18 mouse cellular contexts compared by ENCODE assay signal in genomic region chr2:178989784-178990183, GRCm38 (mm10).
DNase-seq lines count a peak whose midpoint lies in the region; ATAC-seq and TF ChIP-seq lines count a peak whose summit lies in the region.
"Had no signal": no experiment of that assay in that cellular context is flagged by ENCODE, and none has a peak within 500 bp of the region (broad histone marks: within the 10 kb centered on the region; RNA-seq: fewer than 3 reads in every experiment).

No protein-coding gene starts in this region.

- no peaks in the 10 kb centered on the region for H3K27me3 ChIP-seq in hindbrain, embryonic 10.5 days (ENCODE audit: insufficient read depth, poor library complexity, severe bottlenecking)
- H3K27me3 ChIP-seq in hindbrain, embryonic 11.5 days (ENCODE audit: control insufficient read depth, insufficient read depth, low read length): no peaks in the 10 kb centered on the region; the same call in 1 of the 2 replicates
- H3K27me3 ChIP-seq: embryonic facial prominence, embryonic 12.5 days; forebrain, embryonic 15.5 days; liver, embryonic 13.5 days; neural tube, embryonic 12.5 days; stomach, embryonic 15.5 days had no signal

- no peak for ATAC-seq in hindbrain, embryonic 11.5 days (ENCODE audit: low FRiP score)
- ATAC-seq: activated CD4-positive, CD25-positive, alpha-beta regulatory T cell, adult 4 months; forebrain, embryonic 15.5 days had no signal

- intact Hi-C loops in left cerebral cortex, adult 2 months (cut with DNase I): no loop called here
- intact Hi-C loops in left cerebral cortex, postnatal 4 days (cut with DNase I): no loop called here

- H3K36me3 ChIP-seq in hindbrain, embryonic 10.5 days: no peaks in the 10 kb centered on the region
- no peaks in the 10 kb centered on the region for H3K36me3 ChIP-seq in hindbrain, embryonic 11.5 days (ENCODE audit: control insufficient read depth, insufficient read depth, low read length)
- H3K36me3 ChIP-seq: embryonic facial prominence, embryonic 12.5 days; forebrain, embryonic 15.5 days; liver, embryonic 13.5 days; neural tube, embryonic 12.5 days; stomach, embryonic 15.5 days had no signal

- DNase-seq in adrenal gland, postnatal 14 days: peak; percentile 6
- DNase-seq in adrenal gland, adult (ENCODE audit: inconsistent age in 2 of 2, low spot score in 1 of 2): no peak
- peak; percentile 13 for DNase-seq in hindbrain, embryonic 10.5 days (ENCODE audit: low spot score)
- DNase-seq in hindbrain, embryonic 11.5 days (ENCODE audit: low spot score): no peak
- DNase-seq in left cerebral cortex, adult 2 months (ENCODE audit: extremely low spot score in 1 of 2, low spot score in 2 of 2): no peak
- DNase-seq in left cerebral cortex, postnatal 4 days: no peak
- peak; percentile 28 for DNase-seq in R1 (ENCODE audit: low read depth, low spot score)
- no peak for DNase-seq in cerebellum, adult 8-10 months
- DNase-seq: cerebellum, adult 11 months; cerebellum, postnatal 25 days; kidney, postnatal 10 days; liver, embryonic 13.5 days; right cerebral cortex, postnatal 14 days had no signal

- no peak overlapping the region for H3K9ac ChIP-seq in hindbrain, embryonic 11.5 days (ENCODE audit: low read depth, low read length)
- H3K9ac ChIP-seq: embryonic facial prominence, embryonic 12.5 days; forebrain, embryonic 15.5 days; liver, embryonic 13.5 days; neural tube, embryonic 12.5 days; stomach, embryonic 15.5 days had no signal

- 85% methylated on average over 1 of the region's 1 CpGs for WGBS in hindbrain, embryonic 10.5 days
- WGBS in hindbrain, embryonic 11.5 days: 81% methylated on average over 1 of the region's 1 CpGs

- H3K4me3 ChIP-seq in hindbrain, embryonic 10.5 days: no peak overlapping the region
- H3K4me3 ChIP-seq in hindbrain, embryonic 11.5 days (ENCODE audit: low read depth, low read length): no peak overlapping the region
- H3K4me3 ChIP-seq in left cerebral cortex, adult 2 months: no peak overlapping the region
- H3K4me3 ChIP-seq: embryonic facial prominence, embryonic 12.5 days; forebrain, embryonic 15.5 days; liver, embryonic 13.5 days; neural tube, embryonic 12.5 days; stomach, embryonic 15.5 days had no signal

- H3K4me2 ChIP-seq in hindbrain, embryonic 11.5 days (replicated peaks; ENCODE audit: low read depth, low read length): no peak overlapping the region
- H3K4me2 ChIP-seq: embryonic facial prominence, embryonic 12.5 days; forebrain, embryonic 15.5 days; liver, embryonic 13.5 days; neural tube, embryonic 12.5 days; stomach, embryonic 15.5 days had no signal

- peak; percentile 46 for TF ChIP-seq CTCF in left cerebral cortex, adult 2 months (IDR thresholded peaks at IDR 0.05)

- peaks cover 15% of the 10 kb centered on the region for H3K4me1 ChIP-seq in hindbrain, embryonic 10.5 days (replicated peaks)
- peaks cover 3% of the 10 kb centered on the region; the same call in 1 of the 2 replicates for H3K4me1 ChIP-seq in hindbrain, embryonic 11.5 days (replicated peaks; ENCODE audit: control insufficient read depth, insufficient read depth, low read length)
- H3K4me1 ChIP-seq: liver, embryonic 13.5 days had no signal

- H3K27ac ChIP-seq in hindbrain, embryonic 10.5 days: no peak overlapping the region
- H3K27ac ChIP-seq in hindbrain, embryonic 11.5 days (ENCODE audit: low read depth, low read length): no peak overlapping the region
- no peak overlapping the region for H3K27ac ChIP-seq in left cerebral cortex, adult 2 months
- H3K27ac ChIP-seq: embryonic facial prominence, embryonic 12.5 days; forebrain, embryonic 15.5 days; liver, embryonic 13.5 days; neural tube, embryonic 12.5 days; stomach, embryonic 15.5 days had no signal

- H3K9me3 ChIP-seq in hindbrain, embryonic 10.5 days: no peaks in the 10 kb centered on the region
- no peaks in the 10 kb centered on the region for H3K9me3 ChIP-seq in hindbrain, embryonic 11.5 days (ENCODE audit: control insufficient read depth, low read length)
- H3K9me3 ChIP-seq: embryonic facial prominence, embryonic 12.5 days; forebrain, embryonic 15.5 days; liver, embryonic 13.5 days; neural tube, embryonic 12.5 days; stomach, embryonic 15.5 days had no signal

Comparison
In these comparisons a context has a peak if more than half of its experiments do, and no peak if none do; other contexts are left out.
1. DNase-seq: peak in adrenal gland, postnatal 14 days (single experiment), hindbrain, embryonic 10.5 days (single experiment) and R1 (single experiment); none in adrenal gland, adult (0 of 2), hindbrain, embryonic 11.5 days (single experiment), left cerebral cortex, adult 2 months (0 of 2), left cerebral cortex, postnatal 4 days (single experiment) and cerebellum, adult 8-10 months (single experiment).